Mouse (Mus musculus): ENCODE measurements at regions not wholly inside any gene's neighbourhood (a gene's known extent, or its start where the extent isn't known, plus 50 kb on each side); places are given as distances from the start of the nearest gene placed in this dataset.

DNA sequence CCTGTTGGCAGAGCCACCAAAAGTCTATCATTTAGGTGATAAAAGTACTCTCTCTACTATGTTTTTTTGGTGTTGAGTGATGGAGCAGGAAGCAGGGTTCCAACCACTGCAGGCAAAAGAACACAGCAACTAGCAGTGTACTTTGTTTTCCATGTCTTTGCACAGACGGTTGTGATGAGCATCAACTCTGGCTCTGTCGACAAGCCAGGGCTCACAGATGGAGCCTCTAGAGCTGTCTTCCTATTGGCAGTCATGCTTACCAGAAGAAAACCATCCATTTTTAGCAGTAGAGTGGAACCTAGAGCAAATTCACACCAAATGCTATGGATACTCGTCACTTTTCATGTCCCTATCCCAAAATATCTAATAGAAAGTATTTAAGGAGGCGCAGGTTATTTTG lies 182.0 kb upstream of the Brinp3 start:
- TF ChIP-seq CTCF (IDR thresholded peaks at IDR 0.05; ENCODE audit: borderline replicate concordance, insufficient read depth, low read depth, low read length) (no peak), POLR2A (IDR thresholded peaks at IDR 0.05; ENCODE audit: borderline replicate concordance, insufficient read depth, low read length) (no peak)

All from cerebellum, adult 2 months (tissue).